Mouse (Mus musculus) heart, adult 2 months (tissue): ENCODE data around the gene Mtch2. TPM values are rescaled to one million over a fixed set of nuclear protein-coding genes. Genes with fewer than 3 reads are reported as not detected.

Source experiments
- DNase-seq, 2 experiments: peaks; one replicate each; pipeline ENCODE4 v3.0.0; 2021
- H3K27ac ChIP-seq: fragments of 200-600 bp; 2 replicates; pipeline ENCODE4 v1.8.1; 2022
- H3K27me3 ChIP-seq: fragments of 200-500 bp; 2 replicates; pipeline ENCODE4 v1.6.1; 2012; ENCODE audit warnings: mild to moderate bottlenecking, low read length, inconsistent platforms, mixed read lengths; ENCODE audit not compliant: control insufficient read depth, insufficient read depth
- H3K36me3 ChIP-seq: fragments of 200-500 bp; 2 replicates; pipeline ENCODE4 v1.6.1; 2012; ENCODE audit warnings: low read length, inconsistent platforms; ENCODE audit not compliant: control insufficient read depth, insufficient read depth
- H3K4me1 ChIP-seq: fragments of 200-500 bp; 2 replicates; pipeline ENCODE4 v1.6.1; 2011; ENCODE audit warnings: low read length; ENCODE audit not compliant: control insufficient read depth, insufficient read depth
- H3K4me3 ChIP-seq: fragments of 200-600 bp; 2 replicates; pipeline ENCODE4 v1.8.1; 2022
- H3K79me2 ChIP-seq: fragments of 200-500 bp; replicated peaks from 2 replicates; pipeline ENCODE4 v1.6.1; 2012; ENCODE audit warnings: mild to moderate bottlenecking, inconsistent platforms, low read length, moderate library complexity, mixed read lengths; ENCODE audit not compliant: control insufficient read depth, insufficient read depth
- H3K9ac ChIP-seq: fragments of 200-500 bp; 2 replicates; pipeline ENCODE4 v1.6.1; 2012; ENCODE audit warnings: low read depth, mild to moderate bottlenecking, control low read depth, inconsistent platforms, low read length, mixed read lengths
- CTCF ChIP-seq: fragments of 200-600 bp; IDR thresholded peaks from 2 replicates; pipeline ENCODE4 v1.8.1; 2022; ENCODE audit warnings: antibody characterized with exemption, mild to moderate bottlenecking, moderate library complexity
- EP300 ChIP-seq: fragments of 200-500 bp; IDR thresholded peaks from 2 replicates; pipeline ENCODE4 v1.6.1; 2011; ENCODE audit warnings: low read depth, low read length, control low read depth; ENCODE audit not compliant: insufficient read depth
- POLR2A ChIP-seq: fragments of 200-500 bp; IDR thresholded peaks from 2 replicates; pipeline ENCODE4 v1.6.1; 2011; ENCODE audit warnings: mild to moderate bottlenecking, low read depth, low read length, control low read depth; ENCODE audit not compliant: insufficient read depth
- whole genome bisulfite sequencing: fragments of 180-500 bp; shearing (Covaris S2); methylation state at CpG from one replicate; pipeline ENCODE4 v1.1.7; 2018; 5-methylcytosine and 5-hydroxymethylcytosine counted together
- intact Hi-C: fragments of 180-260 bp; cut with DNase I; formaldehyde crosslinking; loops from one replicate; pipeline ENCODE4 v1.15.1; 2025
- polyA plus RNA-seq: library from polyadenylated mRNA; depleted of rRNA; stranded (reverse); fragments of >200 nt; gene quantifications from 2 replicates; pipeline ENCODE4 v1.2.3, GENCODE M21; 2012
- total RNA-seq, 2 experiments: library from RNA; stranded (reverse); gene quantifications; 2 replicates each; pipeline ENCODE4 v1.2.3; 2021

Gene Mtch2
- total and polyA plus RNA-seq, 3 experiments = 137 to 197 (median 171) TPM

- no peak for TF ChIP-seq EP300
- intact Hi-C loops = no loop called here
- Histone ChIP-seq H3K27ac (no peak overlapping the region), H3K9ac (no peak overlapping the region), H3K4me1 (peaks cover 1% of the 10 kb centered on the region; the same call in 1 of the 2 replicates), H3K79me2 (no peaks in the 10 kb centered on the region), H3K27me3 (no peaks in the 10 kb centered on the region), H3K4me3 (no peak overlapping the region), H3K36me3 (peaks cover 12% of the 10 kb centered on the region)
- DNase-seq = no peak
Measured at GRCm38 (mm10) chr2:90864184-90864583, 17.2 kb downstream of the Mtch2 start.

GRCm38 (mm10) chr2:90866524-90866923, 19.6 kb downstream of the Mtch2 start:
- Histone ChIP-seq H3K79me2 (no peaks in the 10 kb centered on the region), H3K4me3 (no peak overlapping the region), H3K4me1 (peaks cover 8% of the 10 kb centered on the region), H3K27me3 (no peaks in the 10 kb centered on the region), H3K9ac (no peak overlapping the region), H3K36me3 (peaks cover 14% of the 10 kb centered on the region), H3K27ac (no peak overlapping the region)
- 11% methylated on average over 3 of the region's 3 CpGs for WGBS
- intact Hi-C loops = loop anchor here (1.0 to 5.0 kb wide), 3 partner anchors 36 to 235 kb away; partner anchors contain the start of genes Kbtbd4 and Ndufs3
- no peak for TF ChIP-seq POLR2A
- TF ChIP-seq CTCF = peak; percentile 98; the same call in 1 of the 2 replicates
- peak; percentile 84 for TF ChIP-seq EP300
- DNase-seq = peak; percentile 77 to 82

GRCm38 (mm10) chr2:90870136-90870601, 23.2 kb downstream of the Mtch2 start:
- intact Hi-C loops = no loop called here
- no peak overlapping the region for H3K4me3 ChIP-seq
- 5% methylated on average over 4 of the region's 4 CpGs for WGBS
- no peaks in the 10 kb centered on the region for H3K27me3 ChIP-seq
- no peaks in the 10 kb centered on the region for H3K79me2 ChIP-seq
- peak; percentile 35 to 56 for DNase-seq
- peak overlapping the region; percentile 46 for H3K9ac ChIP-seq
- peaks cover 11% of the 10 kb centered on the region for H3K4me1 ChIP-seq
- H3K27ac ChIP-seq = peak overlapping the region; percentile 66
- TF ChIP-seq CTCF (no peak), POLR2A (peak; percentile 43; the same call in 1 of the 2 replicates), EP300 (no peak)
- H3K36me3 ChIP-seq = peaks cover 14% of the 10 kb centered on the region

- WGBS = 30% methylated on average over 8 of the region's 8 CpGs
- Histone ChIP-seq H3K4me3 (no peak overlapping the region), H3K27me3 (no peaks in the 10 kb centered on the region), H3K79me2 (no peaks in the 10 kb centered on the region), H3K9ac (no peak overlapping the region), H3K36me3 (peaks cover 14% of the 10 kb centered on the region), H3K27ac (no peak overlapping the region; the same call in 1 of the 2 replicates), H3K4me1 (peaks cover 11% of the 10 kb centered on the region)
- TF ChIP-seq CTCF (no peak), EP300 (no peak), POLR2A (no peak)
- intact Hi-C loops = no loop called here
- peak in 1 of 2 experiments; percentile 25 for DNase-seq
Measured at GRCm38 (mm10) chr2:90871180-90871961, 24.4 kb downstream of the Mtch2 start.

DNA sequence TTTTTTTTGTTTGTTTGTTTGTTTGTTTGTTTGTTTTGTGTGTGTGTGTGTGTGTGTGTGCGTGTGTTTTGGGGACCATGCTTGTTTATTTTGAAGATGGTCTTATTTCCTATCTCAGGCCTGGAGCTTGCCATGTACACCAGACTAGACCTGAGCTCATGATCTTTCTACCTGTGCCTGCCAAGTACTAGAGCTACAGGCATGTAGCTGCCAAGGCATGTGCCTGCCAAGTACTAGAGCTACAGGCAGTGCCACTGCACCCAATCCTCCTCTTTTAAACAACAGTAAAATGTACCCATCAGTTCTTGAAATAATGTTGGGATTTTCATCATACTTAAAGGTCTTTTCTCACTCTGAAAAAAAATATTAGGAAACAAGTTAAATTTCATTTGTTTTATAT, 27.1 kb downstream of the Mtch2 start:
- H3K4me3 ChIP-seq = no peak overlapping the region
- H3K27me3 ChIP-seq = no peaks in the 10 kb centered on the region
- peaks cover 3% of the 10 kb centered on the region; the same call in 1 of the 2 replicates for H3K36me3 ChIP-seq
- WGBS = 46% methylated on average over 1 of the region's 1 CpGs
- DNase-seq = no peak
- no peak overlapping the region for H3K9ac ChIP-seq
- intact Hi-C loops = no loop called here
- no peak for TF ChIP-seq POLR2A
- 0 out of 2 replicates have a peak, but pooled peaks have one; percentile 26 for TF ChIP-seq EP300
- peaks cover 9% of the 10 kb centered on the region for H3K4me1 ChIP-seq
- H3K27ac ChIP-seq = no peak overlapping the region
- no peaks in the 10 kb centered on the region for H3K79me2 ChIP-seq

DNA sequence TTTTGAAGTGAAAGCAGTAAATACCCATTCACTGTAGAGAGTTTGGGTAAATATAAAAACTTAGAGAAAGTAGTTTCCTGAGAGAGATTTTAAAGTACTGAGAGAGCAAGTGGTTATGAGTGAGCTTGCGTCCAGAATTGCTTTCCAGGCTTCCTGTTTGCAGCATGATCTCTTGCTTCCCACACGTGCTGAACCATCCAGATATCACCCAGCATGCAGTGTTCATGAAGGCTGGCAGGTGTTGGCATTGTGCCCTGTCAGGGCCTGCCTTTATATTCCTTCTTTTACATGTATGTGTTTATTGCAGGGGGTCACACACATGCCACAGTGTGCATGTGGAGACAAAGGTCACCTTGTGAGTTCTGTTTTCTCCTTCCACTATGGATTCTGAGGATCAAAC, 28.3 kb downstream of the Mtch2 start:
- peaks cover 1% of the 10 kb centered on the region; the same call in 1 of the 2 replicates for H3K27me3 ChIP-seq
- H3K36me3 ChIP-seq = peaks cover 2% of the 10 kb centered on the region; the same call in 1 of the 2 replicates
- no peak overlapping the region for H3K9ac ChIP-seq
- TF ChIP-seq EP300 (no peak), CTCF (no peak), POLR2A (no peak)
- DNase-seq = no peak
- peaks cover 7% of the 10 kb centered on the region for H3K4me1 ChIP-seq
- no peaks in the 10 kb centered on the region for H3K79me2 ChIP-seq
- H3K4me3 ChIP-seq = no peak overlapping the region
- H3K27ac ChIP-seq = no peak overlapping the region
- WGBS = 50% methylated on average over 2 of the region's 2 CpGs
- intact Hi-C loops = no loop called here
